ENCODE assay signal across 17 mouse cellular contexts in the genomic region with DNA sequence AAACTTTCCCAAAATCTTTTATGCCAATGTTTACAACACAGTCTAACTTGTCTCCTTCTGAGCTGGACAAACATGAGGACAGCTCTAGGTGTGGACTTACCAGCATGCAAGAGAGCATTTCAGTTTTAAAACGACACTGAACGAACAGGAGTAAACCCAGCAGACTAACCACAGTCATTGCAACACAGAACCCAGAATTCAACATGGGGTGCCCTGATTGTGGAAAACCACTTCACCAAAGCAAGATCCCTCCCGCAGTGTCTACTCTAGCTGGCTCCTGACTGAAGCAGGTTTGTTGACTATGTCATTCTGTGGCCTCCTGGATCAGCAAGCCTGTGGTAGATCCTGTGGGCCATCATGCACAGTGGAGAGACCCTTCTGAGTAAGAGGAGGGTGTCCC. TPM values are rescaled to one million over a fixed set of nuclear protein-coding genes. Genes with fewer than 3 reads are reported as not detected.
"Had no signal": no experiment of that assay in that cellular context is flagged by ENCODE, and none has a peak within 500 bp of the region (broad histone marks: within the 10 kb centered on the region; RNA-seq: fewer than 3 reads in every experiment).

No protein-coding gene starts in this region.

- H3K4me1 ChIP-seq: neural tube, embryonic 13.5 days; neural tube, embryonic 15.5 days; stomach, embryonic 15.5 days had no signal

- H3K27ac ChIP-seq: neural tube, embryonic 13.5 days; neural tube, embryonic 15.5 days; stomach, embryonic 15.5 days; stomach, postnatal 0 days had no signal

- DNase-seq: retina, postnatal 1 day; right cerebral cortex, adult 18-20 months; right cerebral cortex, postnatal 14 days; right cerebral cortex, postnatal 25 days; right cerebral cortex, postnatal 4 days; spleen, adult 18-20 months; thymus, adult 18-20 months; thymus, adult 2 months; thymus, postnatal 14 days; thymus, postnatal 25 days; thymus, postnatal 36 days; thymus, postnatal 4 days had no signal

- H3K9ac ChIP-seq: neural tube, embryonic 13.5 days; neural tube, embryonic 15.5 days; stomach, embryonic 15.5 days had no signal

- H3K9me3 ChIP-seq: neural tube, embryonic 13.5 days; neural tube, embryonic 15.5 days; stomach, embryonic 15.5 days had no signal

- H3K36me3 ChIP-seq: neural tube, embryonic 13.5 days; neural tube, embryonic 15.5 days; stomach, embryonic 15.5 days had no signal

- H3K4me3 ChIP-seq: neural tube, embryonic 13.5 days; neural tube, embryonic 15.5 days; stomach, embryonic 15.5 days had no signal

- H3K27me3 ChIP-seq: neural tube, embryonic 13.5 days; neural tube, embryonic 15.5 days; stomach, embryonic 15.5 days had no signal

- H3K4me2 ChIP-seq: neural tube, embryonic 13.5 days; neural tube, embryonic 15.5 days; stomach, embryonic 15.5 days had no signal

RNA-seq across cellular contexts. Expression of a gene that starts 19.9 kb away (rescaled TPM):
- total RNA-seq: neutrophil, adult 5-6 weeks had no signal
